Mouse (Mus musculus): ENCODE data around the gene Eme1. TPM values are rescaled to one million over a fixed set of nuclear protein-coding genes. Genes with fewer than 3 reads are reported as not detected.
A peak's percentile ranks its signal among the peaks of the same experiment; 100 is the strongest.

Gene Eme1
- polyA plus RNA-seq, 2 experiments from 2014 or later: 2.6 to 4.4 TPM

DNA sequence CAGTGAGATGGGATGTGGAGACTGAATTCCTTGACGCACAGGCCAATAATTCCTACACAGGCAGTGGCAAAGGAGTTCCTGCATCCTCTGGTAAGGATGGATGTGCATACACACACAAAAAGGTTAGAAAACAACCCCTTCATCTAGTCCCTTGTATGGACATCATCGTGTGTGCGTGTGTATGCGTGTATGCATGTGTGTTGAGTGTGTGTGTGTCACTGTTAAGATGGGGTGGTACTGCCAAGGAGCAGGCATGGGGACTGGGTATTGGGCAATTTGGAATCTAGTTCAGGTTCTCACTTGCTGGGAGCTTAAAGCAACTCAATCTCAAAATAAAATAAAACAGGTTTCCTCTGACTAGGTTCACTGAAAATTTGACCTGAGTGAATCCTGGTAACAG lies 7.3 kb downstream of the Eme1 start:
- no peak for ATAC-seq

DNA sequence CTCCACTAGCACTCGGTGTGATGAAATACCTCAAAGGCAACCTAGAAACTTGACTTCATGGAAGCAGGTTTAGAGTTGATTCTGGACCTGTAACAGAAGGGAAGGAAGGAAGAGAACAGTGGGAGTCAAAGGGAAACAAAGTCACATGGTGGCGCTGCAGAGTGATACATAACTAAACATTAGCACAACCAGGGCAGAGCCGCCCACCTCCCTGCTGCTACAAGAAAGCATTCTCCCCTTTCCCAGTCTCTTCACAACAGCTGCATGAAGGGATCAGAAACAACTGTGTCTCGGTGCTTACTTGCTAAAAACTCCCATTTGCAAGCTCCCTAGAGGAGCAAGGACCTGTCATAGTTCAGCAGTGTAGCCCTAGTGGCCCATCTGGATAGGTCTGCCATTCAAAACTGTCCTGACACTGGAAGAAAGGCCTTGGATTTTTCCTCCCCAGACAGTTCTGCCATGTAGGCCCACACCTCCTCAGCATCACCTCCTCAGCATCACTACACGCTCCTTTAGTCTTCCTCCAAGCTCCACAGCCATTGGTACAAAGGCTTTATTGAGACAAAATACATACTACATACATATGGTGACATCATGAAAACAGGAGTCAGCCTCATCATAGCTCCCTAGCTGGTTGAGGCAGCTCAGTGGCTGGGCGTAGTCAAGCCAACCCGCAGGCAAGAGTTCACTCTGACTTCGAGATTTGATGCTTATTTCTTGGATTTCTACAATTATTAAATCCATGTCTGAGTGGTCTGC lies 9.1 kb downstream of the Eme1 start:
- ATAC-seq: no peak

DNA sequence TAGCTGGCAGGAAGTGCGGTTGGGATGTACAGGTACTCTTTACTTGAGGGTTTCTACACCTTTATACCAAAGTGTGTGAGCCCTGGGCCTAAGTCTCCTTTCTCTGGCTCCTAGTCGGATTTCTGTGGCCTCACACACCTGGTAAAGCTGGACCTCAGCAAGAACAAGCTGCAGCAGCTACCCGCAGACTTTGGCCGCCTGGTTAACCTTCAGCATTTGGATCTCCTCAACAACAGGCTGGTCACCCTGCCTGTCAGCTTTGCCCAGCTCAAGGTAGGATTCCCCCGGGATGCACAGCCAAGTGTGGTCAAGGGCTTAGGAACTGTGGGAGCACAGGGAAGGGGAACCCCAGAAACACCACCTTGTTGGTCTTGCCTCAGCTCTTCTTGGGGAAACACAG lies 19.3 kb downstream of the Eme1 start:
- ATAC-seq: no peak

DNA sequence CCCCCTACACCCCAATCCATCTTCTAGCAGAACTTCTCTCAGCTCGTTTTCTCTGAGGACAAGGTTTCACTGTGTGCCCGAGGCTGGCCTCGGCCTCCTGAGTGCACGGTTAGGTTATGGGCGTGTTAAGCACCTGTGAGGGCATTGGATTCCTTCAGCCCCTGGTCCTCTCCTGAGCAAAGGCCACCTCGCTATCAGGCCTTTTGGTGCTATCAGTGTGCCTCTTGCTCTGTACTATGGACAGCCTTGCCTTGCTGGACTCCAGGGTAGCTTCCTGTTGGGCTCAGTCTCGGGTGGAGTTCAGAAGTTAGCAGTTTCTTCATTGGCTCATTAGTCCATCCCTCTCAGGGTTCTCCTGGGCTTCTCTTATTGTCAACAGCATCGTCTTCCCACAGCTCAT lies 20.8 kb downstream of the Eme1 start:
- no peak for ATAC-seq

DNA sequence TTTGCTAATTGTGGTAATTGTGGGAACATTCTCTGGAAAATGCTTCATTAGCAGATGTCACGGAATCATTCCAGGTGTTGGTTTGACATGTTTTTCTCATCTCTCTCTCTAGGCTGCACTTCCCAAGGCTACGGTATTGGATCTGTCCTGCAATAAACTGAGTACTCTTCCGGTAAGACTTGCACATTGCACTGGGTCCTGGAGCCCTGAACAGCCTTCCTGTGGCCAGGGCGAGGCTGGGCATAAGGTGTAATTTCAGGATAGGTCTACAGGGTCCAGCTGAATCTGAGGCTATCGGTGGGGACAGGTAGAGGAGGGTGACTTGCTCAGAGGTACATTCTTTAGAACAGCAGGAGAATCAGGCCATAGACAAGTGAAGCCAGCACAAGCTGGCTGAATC lies 21.8 kb downstream of the Eme1 start:
- ATAC-seq: no peak

DNA sequence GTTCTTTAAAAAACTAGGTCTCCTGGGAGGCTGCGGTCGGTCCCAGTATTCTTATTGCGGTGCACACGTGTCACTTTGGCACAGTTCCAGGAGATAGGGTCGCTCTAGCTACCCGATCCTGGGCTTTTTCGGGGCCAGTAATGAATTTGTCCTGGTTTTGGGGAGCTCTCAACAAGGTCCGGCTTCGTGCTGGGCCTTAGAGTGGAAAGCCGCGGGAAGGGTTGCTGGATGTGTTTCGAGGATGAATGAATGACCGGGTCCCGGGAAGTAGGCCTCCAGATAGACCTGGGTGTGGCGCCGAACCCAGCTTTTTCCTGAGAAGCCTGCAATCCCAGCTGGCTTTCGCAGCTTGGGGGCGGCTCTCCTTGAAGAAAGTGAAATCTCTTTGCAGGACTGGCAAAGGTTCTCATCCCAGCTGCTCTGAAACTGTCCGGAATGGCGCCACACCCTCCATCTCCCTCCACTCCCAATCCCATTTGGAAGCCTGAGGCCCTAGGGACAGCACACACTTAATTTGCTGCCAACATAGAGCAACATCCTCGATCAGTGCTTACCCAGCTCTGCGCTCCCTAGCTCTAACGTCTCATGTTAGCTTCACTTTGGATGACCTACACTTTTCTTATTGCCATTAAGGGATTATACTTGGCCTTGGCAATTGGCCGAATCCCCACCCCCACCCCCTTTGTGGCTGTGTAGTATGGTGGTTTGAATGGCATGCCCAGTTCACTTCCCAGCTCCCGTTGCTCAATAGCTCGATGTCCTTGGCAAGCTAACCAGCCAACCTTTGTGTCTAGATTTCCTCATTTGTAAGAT lies 23.4 kb downstream of the Eme1 start:
- ATAC-seq: no peak

DNA sequence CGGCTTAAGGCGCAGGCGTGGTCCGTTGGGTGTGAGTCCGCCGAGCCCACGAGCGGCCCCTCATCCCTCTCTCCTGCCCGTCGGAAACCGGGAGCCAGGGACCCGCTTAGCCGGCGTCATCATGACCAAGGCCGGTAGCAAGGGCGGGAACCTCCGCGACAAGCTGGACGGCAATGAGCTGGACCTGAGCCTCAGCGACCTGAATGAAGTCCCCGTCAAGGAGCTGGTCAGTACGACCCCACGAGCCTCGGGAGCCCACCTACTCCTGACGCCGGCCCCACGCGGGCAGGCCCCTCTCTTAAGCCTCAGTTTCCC lies 23.9 kb downstream of the Eme1 start:
- ATAC-seq: no peak

DNA sequence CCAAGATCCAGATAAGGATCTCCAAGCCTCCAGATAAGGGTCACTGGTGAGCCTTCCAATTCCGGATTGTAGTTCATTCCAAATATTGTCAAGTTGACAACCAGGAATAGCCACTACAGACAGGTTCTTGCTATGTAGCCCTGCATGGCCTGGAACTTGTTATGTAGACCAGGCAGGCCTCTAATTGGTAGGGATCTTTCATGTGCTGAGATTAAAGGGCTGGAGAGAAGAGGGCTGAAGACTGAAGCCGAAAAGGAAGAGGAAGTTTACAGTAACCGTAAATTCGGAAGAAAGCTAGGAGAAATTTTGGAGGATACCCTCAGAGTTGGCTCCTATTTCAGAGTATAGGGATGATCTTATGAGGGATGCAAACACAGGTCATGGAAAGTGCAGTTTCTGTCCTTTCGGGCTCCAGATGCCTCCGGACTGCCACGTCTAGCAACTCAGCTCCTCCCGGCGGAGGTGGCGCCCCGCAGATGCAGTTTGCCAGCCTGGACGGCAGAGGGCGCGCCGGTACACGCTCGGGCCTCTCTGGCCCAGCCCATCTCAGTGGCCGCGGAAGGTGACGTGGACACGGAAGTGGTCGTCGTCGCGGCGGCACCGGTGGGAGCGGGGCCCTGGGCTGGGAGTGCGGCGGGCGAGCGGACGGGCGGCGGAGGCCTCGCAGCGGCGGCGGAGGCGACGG lies 24.4 kb downstream of the Eme1 start, which contains the start of gene Lrrc59:
Lrrc59 (plus strand) TSS at position 569 of the 685 bp plus-strand sequence.
- ATAC-seq: peak; percentile 98

DNA sequence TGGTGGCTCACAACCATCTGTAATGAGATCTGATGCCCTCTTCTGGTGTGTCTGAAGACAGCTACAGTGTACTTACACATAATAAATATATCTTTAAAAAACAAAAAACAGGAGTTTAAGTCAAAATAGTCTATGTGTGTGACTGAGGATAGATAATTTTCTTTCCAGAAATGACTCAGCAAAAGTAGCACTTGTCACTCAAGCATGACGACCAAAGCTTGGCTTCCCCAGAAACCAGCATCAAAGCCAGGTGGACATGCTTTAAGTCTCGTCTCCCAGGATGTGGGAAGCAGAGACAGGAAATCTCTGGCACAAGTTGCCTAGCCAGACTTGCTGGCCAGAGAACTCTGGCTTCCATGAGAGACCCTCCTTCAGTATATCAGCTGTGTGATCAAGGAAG lies 31.6 kb downstream of the Eme1 start:
- no peak for ATAC-seq

DNA sequence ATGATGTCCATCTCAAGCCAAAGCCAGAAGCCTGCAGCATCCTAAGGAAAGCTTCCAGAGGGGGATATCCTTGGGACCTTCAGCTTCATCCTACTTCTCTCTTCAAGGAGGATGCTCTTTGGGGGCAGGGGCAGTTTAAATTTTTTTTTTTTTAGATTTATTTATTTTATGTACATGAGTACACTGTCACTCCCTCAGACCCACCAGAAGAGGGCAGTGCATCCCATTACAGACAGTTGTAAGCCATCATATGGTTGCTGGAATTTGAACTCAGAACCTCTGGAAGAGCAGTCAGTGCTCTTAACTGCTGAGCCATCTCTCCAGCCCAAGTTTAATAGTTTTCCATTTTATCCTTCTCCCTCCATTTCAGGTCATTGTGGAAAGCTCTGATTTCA lies 32.3 kb downstream of the Eme1 start:
- ATAC-seq: no peak

DNA sequence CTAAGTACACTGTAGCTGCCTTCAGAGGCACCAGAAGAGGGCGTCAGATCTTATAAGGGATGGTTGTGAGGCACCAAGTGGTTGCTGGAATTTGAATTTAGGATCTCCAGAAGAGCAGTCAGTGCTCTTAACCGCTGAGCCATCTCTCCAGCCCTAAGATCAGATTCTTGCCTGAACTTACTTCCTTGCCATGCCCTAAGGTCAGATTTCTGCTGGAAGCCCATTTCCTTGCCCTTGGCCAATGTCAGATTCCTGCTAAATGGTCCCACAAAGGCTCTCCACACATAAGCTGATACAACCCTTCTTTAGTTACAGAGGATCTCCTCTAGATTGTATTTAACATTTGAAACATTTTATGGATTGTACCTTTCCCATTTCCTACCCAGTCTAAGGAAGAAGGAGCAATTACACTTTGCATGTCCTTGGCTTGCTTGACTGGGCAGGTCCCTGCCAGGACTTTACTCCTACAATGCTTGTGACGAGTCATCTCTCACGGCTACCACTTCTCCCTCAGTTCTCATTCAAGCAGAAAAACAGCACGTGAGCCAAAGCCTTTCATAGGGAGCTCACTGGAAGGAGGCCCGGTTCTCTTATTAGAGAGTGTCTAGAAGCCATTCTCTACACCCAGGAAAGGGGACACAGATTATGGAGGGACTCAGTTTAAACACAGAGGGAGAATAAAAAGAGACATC lies 32.9 kb downstream of the Eme1 start:
- ATAC-seq: no peak

DNA sequence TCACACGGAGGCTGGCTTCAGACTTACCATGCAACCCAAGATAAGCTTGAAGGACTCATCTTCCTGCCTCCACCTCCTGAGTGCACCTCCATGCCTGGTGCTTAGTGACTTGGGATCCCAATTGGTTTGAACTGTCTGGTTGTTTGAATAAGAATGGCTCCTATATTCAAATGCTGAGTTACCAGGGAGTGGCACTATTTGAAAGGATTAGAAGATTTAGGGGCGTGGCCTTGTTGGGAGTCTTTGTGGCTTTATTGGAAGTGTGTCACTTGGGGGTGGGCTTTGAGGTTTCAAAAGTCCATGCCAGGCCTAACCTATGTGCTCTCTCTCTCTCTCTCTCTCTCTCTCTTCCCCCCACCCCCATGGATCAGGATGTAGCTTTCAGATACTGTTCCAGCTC lies 36.1 kb downstream of the Eme1 start:
- ATAC-seq: no peak

DNA sequence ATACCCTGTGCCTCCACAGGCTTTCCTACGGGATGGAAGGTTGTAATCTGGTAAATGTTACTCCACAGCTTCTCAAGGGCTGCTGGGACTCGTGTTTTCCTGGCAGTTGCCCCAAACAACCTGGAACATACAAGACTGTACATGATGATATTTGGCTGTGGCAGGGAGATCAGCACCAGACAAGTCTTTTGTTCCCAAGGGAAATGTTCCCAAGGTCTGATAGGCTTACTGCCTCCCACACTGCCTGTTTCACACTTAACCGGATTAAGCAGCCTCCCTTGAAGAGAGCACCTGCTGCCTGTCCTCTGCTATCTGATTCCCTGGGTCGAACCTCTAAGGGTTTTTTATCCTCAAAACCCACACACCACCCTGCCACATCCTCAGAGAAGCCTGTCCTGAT lies 38.3 kb downstream of the Eme1 start:
- no peak for ATAC-seq

DNA sequence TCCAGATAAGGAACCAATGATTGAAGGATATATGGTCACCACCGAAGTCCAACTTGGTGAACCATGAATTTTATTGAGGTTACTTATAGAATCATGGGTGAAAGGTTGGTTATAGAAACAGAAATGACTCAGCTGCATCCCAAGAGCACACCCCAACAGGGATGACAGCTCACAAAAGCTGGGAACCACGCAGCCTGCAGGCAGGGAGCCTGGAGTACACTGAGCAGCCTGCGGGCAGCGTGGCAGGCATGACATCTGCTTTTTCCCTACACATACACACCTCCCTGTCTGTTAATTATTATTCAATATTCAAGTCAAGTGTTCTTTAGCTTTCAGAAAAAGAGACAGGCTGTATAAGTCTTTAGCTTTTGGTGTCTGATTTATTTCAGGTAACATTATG lies 39.2 kb downstream of the Eme1 start:
- ATAC-seq: no peak

DNA sequence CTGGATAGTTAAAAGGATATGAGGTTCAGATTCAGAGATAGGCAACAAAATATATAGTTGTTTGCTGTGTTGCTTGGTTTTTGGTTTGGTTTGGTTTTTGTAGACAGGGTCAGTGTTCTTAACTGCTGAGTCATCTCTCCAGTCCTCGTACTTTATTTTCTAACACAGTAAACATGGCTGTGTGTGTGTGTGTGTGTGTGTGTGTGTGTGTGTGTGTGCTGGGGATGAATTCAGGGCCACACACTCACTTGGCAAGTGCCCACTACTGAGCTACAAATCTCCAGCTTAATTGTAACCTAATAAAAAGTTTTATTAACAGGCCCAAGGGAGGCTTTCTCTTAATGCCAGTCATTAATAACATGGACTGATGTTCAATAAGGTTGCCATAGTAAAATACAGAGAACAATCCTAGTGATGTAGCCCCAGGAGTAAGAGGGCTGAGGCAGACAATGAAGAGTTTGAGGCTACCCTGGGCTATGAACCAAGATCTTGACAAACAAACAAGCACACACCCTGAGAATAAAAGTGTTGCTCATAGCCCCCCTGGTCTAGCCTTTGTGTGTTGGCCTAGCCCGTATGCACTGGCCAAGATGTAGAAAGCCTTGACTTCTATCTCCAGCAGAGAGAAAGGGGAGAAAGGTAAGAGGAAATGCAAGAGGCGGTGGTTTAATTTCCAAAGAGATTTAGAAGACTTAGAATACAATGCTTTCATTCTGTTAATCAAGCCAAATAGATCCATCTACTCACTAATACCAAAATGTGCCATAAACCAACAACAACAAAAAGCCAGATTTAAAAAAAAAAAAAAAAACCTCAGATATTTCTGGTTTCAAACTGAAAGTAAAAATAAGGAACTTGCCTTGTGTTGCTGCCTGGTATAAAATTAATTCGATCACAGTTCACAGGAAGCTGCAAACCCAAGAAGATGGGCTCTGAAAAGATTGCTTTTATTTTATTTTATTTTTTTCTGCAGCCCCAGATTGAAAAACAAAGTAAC lies 42.7 kb downstream of the Eme1 start:
- no peak for ATAC-seq

DNA sequence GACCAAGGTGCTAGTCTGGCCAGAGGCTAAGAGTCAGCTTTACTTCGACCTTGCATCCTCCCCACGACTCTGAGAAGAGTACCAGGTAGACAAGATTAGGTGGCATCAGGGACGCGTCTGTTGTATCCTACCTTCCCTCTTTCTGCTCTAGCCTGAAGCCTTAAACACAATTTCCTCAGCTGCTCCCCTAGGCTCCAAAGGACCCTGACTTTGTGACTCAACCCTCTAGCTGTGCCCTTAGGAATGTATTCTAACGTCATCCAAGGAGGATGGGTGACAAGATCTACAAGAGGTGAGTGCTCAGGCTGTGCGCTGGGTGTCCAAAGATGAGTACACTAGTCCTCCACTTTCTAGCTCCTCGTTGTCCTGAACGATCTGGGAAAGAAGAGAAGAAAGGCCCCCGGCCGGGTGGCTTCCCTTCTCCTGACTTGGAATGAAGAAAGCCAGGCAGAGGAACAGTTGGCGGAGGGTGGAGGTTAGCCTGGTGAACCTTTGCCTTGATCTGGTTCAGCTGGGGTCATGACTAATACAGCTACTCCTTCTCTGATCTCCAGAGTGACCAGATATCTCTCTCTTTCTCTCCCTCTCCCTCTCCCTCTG lies 51.3 kb downstream of the Eme1 start:
- no peak for ATAC-seq

DNA sequence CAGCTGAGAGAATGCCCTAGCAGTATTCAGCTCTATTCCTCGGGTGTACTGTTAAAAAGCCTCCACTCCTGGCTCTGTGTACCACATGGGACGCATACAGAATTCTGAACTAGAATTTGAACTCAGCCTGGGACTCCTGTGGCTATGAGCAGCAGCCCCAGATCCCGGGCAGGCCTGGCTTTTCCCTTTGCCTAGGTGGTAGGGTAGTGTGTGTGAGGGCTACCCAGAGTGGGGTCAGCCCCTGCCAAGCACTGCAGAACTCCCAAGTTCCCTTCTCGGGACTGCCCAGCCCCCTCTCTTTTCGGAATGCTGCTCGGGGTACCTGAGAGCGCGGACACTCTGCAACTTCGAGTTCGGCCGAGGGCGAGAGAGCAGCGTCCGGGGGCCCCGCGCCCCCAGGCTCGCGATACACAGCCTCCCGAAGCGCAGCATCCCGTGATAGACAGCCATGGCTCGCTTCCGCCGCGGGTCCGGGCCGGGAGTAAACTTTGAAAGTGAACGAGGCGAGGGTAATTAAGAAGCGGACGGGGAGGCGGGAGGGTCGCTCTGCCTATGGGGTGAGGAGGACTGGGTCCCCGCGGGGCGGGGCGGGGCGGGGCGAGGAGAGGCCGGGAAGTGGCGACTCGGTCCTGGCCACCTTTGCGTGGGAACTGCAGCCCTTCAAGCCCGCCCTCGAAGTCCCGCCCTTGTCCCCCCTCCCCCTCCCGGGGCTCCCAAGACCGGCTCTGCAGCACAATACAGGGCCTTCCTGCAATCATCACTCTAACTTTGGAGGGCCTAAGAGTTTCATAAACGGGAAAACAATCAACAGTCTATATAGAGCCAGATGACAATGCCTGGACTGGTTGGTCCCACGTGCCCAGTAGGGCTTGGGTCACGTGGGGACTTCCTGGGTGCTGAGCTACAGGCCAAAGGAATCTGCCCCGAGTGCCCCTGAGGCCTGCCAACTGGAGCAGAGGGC lies 52.2 kb downstream of the Eme1 start, which contains the start of gene Acsf2:
Acsf2 (minus strand) TSS at position 551 of the 961 bp plus-strand sequence.
- ATAC-seq: peak; percentile 88

DNA sequence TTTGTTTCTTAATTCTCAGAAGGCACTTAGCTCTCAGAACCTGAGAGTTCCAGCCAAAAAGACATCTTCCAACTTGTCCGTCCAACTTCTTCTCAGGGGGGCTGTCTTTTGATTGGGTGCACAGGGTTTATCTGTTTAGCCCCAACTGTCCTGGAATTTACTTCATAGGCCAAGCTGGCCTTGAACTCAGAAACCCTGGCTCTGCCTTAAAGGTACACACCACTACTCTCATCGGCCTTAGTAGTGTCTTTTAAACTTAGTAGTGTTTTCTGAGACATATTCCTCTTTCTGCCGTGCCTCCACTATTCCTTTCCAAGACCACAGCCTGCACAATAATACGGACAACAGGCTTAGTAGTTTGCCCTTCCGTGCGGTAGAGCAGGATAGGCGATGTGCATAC lies 53.3 kb downstream of the Eme1 start:
- no peak for ATAC-seq

DNA sequence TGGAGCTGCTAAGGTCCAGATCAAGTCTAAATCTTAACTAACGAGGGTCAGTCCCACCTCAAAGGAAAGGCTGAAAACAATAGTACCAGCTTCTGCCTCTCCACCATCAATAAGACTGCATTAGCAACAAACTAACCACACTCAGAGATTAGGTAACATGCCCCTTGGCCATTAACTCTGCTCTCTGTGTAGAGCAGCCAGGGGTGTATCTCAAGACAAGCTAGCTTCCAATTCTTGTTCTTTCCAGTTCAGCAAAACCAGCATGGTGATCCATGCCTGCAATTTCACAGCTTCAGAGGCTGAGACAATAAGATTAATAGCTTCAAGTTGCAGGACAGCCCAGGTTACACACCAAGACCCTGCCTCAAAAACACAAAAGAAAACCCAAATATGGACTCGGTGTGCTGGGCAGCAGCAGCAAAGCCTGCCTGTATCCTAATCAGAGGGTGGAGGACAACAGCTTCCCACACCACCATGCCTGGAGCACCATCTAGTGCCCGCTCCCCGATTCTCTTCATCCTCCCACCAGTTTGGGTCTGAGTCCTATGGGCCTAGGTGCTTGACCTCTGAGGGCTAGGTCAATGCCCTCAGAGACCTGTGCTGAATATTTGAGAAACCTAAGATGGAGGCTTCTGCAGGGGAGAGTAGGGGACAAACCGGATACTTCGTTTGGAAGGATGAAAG lies 55.2 kb downstream of the Eme1 start:
- no peak for ATAC-seq

Data from activated CD4-positive, CD25-positive, alpha-beta regulatory T cell, adult 4 months (primary cell).